Mouse (Mus musculus) erythroblast, embryonic 14.5 days (primary cell): Measurements from ENCODE around the gene Mdc1.

Experiments
- GATA1 ChIP-seq: IDR thresholded peaks from 2 replicates; pipeline ENCODE4 v1.6.1; 2012; ENCODE audit warnings: low read length, inconsistent platforms, mixed read lengths
- TAL1 ChIP-seq: IDR thresholded peaks from 3 replicates; pipeline ENCODE4 v1.6.1; 2012; ENCODE audit warnings: low read length, inconsistent platforms, mixed read lengths

DNA sequence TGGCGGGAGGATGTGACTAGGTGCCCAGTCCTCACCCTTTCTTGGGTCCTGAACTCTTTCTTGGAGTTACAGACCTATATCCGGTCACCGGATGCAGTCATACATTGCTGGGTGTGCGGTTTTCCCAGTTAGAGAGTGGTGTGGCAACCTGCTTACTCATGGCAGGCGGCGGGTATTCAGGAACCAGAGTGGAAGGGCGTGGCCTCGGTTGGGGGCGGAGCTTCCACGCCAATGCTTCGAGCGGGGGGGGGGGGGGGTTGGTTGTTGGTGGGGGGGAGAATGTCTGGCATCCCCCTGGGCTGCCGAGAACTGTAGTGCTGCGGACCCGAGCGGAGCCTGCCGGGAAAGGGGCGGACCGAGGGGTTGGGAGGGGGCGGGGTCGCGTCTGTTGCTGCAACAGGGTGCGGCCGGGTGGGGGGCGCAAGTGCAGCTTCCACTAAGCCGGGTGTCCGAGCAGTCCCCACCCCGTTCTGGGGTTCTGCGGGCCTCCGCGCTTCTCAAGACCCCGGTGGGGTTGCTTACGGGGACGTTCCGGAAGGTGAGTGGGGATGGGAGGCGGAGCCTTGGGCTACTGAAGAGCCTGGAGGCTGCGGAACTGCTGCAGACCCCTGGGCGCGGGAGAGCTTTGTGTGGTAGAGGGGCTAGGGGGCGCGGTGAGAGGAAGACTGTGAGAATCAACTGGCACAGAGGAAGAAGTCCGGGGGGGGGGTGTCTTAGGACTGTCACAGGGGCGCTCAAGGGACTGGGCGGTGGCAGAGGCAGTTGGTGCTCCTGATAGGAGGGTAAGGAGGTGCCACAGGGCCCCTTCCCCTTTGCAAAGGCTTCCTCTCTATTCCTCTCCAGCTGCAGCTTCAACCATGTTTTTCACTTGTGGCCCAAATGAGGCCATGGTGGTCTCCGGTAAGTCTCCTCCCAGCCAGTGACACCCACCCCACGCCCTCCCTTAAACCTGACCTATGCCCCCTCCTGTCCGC, 18.1 kb upstream of the Mdc1 start, which contains the start of gene Flot1:
- TF ChIP-seq TAL1 (no peak), GATA1 (no peak)
